Mouse (Mus musculus): ENCODE measurements around the gene Serpina6. TPM values are rescaled to one million over a fixed set of nuclear protein-coding genes. Genes with fewer than 3 reads are reported as not detected.

Serpina6 gene
- polyA plus RNA-seq (2014; fragmentation: Illumina TruSeq; extraction: RNeasy Lipid Tissue Mini Kit (QIAGEN cat#74804); ENCODE audit: low read depth, low replicate concordance) = 0.76 TPM

DNA sequence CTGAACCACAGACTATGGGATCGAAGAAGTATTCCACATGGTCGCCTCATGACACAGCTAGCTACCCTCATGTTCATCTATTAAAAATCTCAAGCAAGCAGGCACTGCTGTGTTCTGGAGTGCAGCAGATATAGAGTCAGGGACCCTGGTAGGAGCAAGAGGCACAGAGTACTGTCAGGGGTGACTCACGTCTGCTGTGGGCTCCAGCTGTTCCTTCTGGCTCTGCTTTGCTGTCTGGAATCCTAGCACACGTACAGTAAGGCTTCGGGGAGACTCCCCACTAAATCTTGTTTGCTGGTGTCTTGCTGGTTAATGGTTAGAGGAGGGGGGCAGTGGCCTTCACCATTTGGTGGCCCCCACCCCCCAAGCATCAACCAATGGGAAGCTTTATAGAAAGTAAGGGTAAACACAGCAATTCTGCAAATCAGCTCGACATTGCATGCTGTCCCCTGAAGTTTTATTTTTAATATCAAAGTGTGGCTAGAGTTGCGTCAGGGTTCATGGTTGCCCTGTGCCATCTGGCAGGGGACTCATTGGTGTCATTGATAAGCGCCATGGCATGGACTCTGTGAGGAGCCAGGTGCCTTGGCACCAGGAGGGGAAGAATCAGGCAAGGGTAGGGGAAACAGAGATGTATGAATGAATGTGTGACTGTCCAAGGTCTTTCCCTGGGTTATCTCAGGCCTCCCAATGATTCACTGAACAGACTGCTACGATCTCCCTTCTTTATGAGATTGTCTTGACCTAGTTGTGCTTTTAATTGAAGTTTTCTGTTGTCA is at the start of gene Serpina6:
Serpina6 (minus strand) TSS at position 365 of the 779 bp plus-strand sequence.

DNA sequence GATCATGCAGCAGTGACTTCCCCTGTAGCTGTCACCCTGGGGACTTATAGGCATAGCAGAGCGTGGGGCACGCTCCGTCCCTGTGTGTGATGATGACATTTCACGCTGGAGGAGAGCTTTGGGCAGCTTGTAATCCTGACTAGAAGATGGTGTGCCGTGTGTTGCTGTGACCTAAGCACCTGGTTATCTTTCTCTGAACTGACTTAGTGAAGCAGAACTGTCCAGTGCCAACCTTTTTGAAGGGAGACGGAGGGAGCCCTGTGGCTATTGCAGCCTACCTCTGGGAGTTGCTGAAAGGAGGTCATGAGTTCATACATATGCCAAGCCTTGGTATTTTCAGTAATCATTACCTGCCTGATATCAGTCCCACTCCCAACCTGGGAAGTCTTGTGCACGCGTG is 38.4 kb upstream of the Serpina6 start, which contains the start of gene Serpina1f:
Serpina1f (minus strand) TSS at position 101 of the 400 bp plus-strand sequence.

DNA sequence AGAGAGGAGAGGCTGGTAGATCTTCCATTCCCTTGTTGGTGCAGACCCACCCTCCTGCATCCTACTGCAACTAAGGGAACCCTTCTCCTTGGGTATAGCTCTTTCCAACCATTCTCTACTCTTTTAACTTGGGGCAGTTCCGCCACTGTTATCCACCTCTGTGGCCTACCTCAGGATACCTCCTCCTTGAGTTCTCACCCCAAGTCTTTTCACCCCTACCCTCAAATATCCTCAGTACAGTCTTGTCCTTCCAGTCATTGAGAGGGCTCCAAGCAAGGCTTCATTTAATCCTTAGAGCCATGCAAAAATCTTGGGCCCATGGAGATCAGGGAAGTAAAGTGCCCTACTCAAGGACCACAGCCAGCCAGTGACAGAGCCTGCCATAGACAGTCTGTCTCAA is 19.0 kb upstream of the Serpina6 start, which contains the start of gene Serpina16:
Serpina16 (minus strand) TSS at position 101 of the 400 bp plus-strand sequence.

DNA sequence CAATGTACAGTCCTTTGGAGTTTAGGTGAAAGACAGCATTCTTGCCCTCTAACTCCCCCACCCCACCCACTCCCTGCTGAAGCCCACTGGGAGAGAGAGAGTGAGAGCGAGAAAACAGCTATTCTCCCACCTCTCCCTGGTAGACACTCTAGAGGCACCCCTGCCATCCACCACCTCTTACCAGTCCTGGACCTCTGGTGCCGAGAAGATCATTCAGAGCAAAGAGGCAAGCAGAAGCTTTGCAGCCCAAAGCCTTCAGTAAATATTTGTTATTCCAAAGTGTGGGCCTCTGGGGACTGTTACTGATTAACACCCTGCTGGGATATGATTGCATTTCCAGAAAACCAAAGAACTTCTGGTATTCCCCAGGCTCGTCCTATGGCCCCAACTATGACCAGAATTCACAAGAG is 25.8 kb downstream of the Serpina6 start, which contains the start of gene Serpina10:
Serpina10 (minus strand) TSS at position 242 of the 410 bp plus-strand sequence.

Other genes starting within 250 kb of the Serpina6 start
- gene 9330161L09Rik, start 249.4 kb downstream of the Serpina6 start, polyA plus RNA-seq (2014; fragmentation: Illumina TruSeq; extraction: RNeasy Lipid Tissue Mini Kit (QIAGEN cat#74804); ENCODE audit: low read depth, low replicate concordance) = not detected
- 33.2 TPM for gene Ddx24, start 231.4 kb downstream of the Serpina6 start, polyA plus RNA-seq (2014; fragmentation: Illumina TruSeq; extraction: RNeasy Lipid Tissue Mini Kit (QIAGEN cat#74804); ENCODE audit: low read depth, low replicate concordance)
- 276 TPM for gene Ifi27, start 223.0 kb downstream of the Serpina6 start, polyA plus RNA-seq (2014; fragmentation: Illumina TruSeq; extraction: RNeasy Lipid Tissue Mini Kit (QIAGEN cat#74804); ENCODE audit: low read depth, low replicate concordance)
- gene Ifi27l2a, start 213.5 kb downstream of the Serpina6 start, polyA plus RNA-seq (2014; fragmentation: Illumina TruSeq; extraction: RNeasy Lipid Tissue Mini Kit (QIAGEN cat#74804); ENCODE audit: low read depth, low replicate concordance) = 37.8 TPM
- gene Ifi27l2b, start 200.0 kb downstream of the Serpina6 start, polyA plus RNA-seq (2014; fragmentation: Illumina TruSeq; extraction: RNeasy Lipid Tissue Mini Kit (QIAGEN cat#74804); ENCODE audit: low read depth, low replicate concordance) = not detected
- gene Ppp4r4, start 124.9 kb downstream of the Serpina6 start, polyA plus RNA-seq (2014; fragmentation: Illumina TruSeq; extraction: RNeasy Lipid Tissue Mini Kit (QIAGEN cat#74804); ENCODE audit: low read depth, low replicate concordance) = 10.7 TPM
- not detected for gene Serpina10, start 25.8 kb downstream of the Serpina6 start, polyA plus RNA-seq (2014; fragmentation: Illumina TruSeq; extraction: RNeasy Lipid Tissue Mini Kit (QIAGEN cat#74804); ENCODE audit: low read depth, low replicate concordance)
- gene Serpina16, start 18.9 kb upstream of the Serpina6 start, polyA plus RNA-seq (2014; fragmentation: Illumina TruSeq; extraction: RNeasy Lipid Tissue Mini Kit (QIAGEN cat#74804); ENCODE audit: low read depth, low replicate concordance) = not detected
- gene Serpina1f, start 38.3 kb upstream of the Serpina6 start, polyA plus RNA-seq (2014; fragmentation: Illumina TruSeq; extraction: RNeasy Lipid Tissue Mini Kit (QIAGEN cat#74804); ENCODE audit: low read depth, low replicate concordance) = not detected
- 0.52 TPM for gene Serpina1d, start 116.4 kb upstream of the Serpina6 start, polyA plus RNA-seq (2014; fragmentation: Illumina TruSeq; extraction: RNeasy Lipid Tissue Mini Kit (QIAGEN cat#74804); ENCODE audit: low read depth, low replicate concordance)
- gene Serpina1b, start 173.2 kb upstream of the Serpina6 start, polyA plus RNA-seq (2014; fragmentation: Illumina TruSeq; extraction: RNeasy Lipid Tissue Mini Kit (QIAGEN cat#74804); ENCODE audit: low read depth, low replicate concordance) = not detected
- not detected for gene Serpina1a, start 206.3 kb upstream of the Serpina6 start, polyA plus RNA-seq (2014; fragmentation: Illumina TruSeq; extraction: RNeasy Lipid Tissue Mini Kit (QIAGEN cat#74804); ENCODE audit: low read depth, low replicate concordance)
- gene Serpina1c, start 247.7 kb upstream of the Serpina6 start, polyA plus RNA-seq (2014; fragmentation: Illumina TruSeq; extraction: RNeasy Lipid Tissue Mini Kit (QIAGEN cat#74804); ENCODE audit: low read depth, low replicate concordance) = not detected